Mouse (Mus musculus): ENCODE data around the gene Plod3.

Plod3 gene

GRCm38 (mm10) chr5:136965210-136965609, 21.6 kb upstream of the Plod3 start:
- no peak for DNase-seq (ENCODE audit: low spot score)

DNA sequence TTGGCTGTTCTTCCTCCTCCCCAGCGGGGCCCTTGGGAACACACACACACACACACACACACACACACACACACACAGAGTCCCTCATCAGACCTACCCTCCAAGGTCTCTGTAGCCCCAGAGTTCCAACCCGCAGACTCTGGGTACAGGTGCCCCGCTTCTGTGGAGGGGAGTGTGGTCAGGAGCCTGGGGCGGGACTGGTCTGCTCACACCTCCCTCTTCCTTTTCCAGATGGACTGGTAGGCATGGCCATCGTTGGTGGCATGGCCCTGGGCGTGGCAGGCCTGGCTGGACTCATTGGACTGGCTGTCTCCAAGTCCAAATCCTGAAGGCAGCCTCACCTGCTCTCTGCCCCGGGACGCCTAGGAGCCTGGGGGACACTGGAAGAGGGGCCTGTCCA, 21.1 kb upstream of the Plod3 start:
- DNase-seq (ENCODE audit: low spot score), result no peak

GRCm38 (mm10) chr5:136966331-136966730, 20.5 kb upstream of the Plod3 start, which contains the start of gene Cldn15:
Cldn15 (plus strand) TSS chr5:136966616.
- DNase-seq (ENCODE audit: low spot score), result no peak

GRCm38 (mm10) chr5:136966861-136967455, 19.9 kb upstream of the Plod3 start:
- DNase-seq (ENCODE audit: low spot score), result no peak

- DNase-seq (ENCODE audit: low spot score), result no peak
Measured at GRCm38 (mm10) chr5:136967592-136967991, 19.2 kb upstream of the Plod3 start.

GRCm38 (mm10) chr5:136970703-136971102, 16.1 kb upstream of the Plod3 start:
- peak; percentile 52 for DNase-seq (ENCODE audit: low spot score)

- no peak for DNase-seq (ENCODE audit: low spot score)
Measured at GRCm38 (mm10) chr5:136973670-136974069, 13.1 kb upstream of the Plod3 start.

DNA sequence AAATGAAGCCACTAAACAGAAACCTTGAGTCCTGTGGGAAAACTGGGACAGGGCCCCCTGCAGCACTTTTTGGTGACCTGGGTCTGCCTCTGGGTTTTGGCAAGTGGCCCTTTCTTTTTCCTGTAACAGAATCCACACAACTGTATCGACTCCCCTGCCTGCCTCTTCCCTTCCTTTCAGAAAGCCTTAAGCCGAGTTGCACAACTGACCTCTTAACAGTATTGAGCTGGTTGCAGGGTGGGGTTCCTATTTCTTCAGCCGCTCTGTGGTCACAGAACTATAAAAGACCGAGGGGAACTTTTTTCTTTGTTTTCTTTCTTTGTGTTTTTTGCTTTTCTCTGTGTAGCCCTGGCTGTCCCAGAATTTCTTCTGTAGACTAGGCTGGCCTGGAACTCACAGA, 9.1 kb upstream of the Plod3 start:
- no peak for DNase-seq (ENCODE audit: low spot score)

DNA sequence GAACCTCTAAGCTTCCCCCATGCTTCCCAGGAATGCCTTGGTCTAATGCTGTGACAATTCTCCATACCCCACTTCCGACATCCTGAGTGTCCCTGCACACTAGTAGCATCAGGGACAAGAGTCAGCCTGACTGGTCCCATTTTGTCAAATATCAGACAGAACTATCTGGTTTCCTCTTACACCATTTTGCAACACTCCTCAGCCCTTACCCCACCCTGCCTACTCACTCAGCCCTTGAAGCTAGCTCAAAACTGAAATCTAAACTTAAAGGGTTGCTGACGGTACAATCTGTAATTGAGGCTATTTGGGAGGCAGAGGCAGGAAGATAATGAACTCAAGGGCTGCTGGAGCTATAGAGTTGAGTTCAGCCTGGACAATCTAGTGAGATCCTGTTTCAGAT, 7.1 kb upstream of the Plod3 start:
- DNase-seq (ENCODE audit: low spot score), result no peak

GRCm38 (mm10) chr5:136980974-136981373, 5.8 kb upstream of the Plod3 start:
- no peak for DNase-seq (ENCODE audit: low spot score)

GRCm38 (mm10) chr5:136982338-136982930, 4.4 kb upstream of the Plod3 start:
- peak; percentile 37 for DNase-seq (ENCODE audit: low spot score)

DNA sequence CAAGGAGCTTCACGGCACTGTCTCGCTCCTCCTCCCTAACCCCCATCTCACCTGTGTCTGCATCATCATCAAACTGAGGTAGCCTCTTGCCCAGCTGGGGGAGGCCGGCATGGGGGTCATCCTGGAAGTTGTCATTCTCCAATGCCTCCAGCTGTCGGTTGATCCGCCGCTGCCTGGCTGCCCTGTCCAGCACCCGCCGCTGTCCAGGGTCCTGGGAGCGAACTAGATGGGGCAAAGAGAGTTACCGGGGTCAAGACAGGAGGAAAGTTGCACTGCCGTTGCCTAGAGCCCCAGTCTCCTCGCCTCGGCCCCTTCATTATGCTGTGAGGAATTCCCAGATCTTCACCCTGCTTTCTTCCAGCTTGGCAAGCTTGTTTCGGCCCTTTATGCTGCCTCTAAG, 2.0 kb upstream of the Plod3 start:
- DNase-seq (ENCODE audit: low spot score), result no peak

- peak; percentile 82 for DNase-seq (ENCODE audit: low spot score)
Measured at GRCm38 (mm10) chr5:136987138-136987933, 517 bp downstream of the Plod3 start.

DNA sequence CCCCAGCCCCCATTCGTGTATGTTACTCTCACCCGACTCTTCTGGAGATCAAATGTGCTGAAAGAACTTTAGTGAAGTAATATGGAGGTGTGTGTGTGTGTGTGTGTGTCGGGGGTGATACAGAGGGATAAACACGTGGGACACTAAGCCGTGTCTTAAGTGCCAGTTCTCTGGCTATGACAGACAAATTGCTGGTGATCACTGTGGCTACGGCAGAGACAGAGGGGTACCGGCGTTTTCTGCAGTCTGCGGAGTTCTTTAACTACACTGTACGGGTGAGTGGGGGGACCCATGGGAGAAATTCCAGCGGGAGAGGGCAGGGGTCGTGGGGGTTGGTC, 1.1 kb downstream of the Plod3 start, which contains the start of gene Znhit1:
TSS of gene Znhit1 (minus strand) at position 88 of the 338 bp plus-strand sequence.
- DNase-seq (ENCODE audit: low spot score), result no peak

DNA sequence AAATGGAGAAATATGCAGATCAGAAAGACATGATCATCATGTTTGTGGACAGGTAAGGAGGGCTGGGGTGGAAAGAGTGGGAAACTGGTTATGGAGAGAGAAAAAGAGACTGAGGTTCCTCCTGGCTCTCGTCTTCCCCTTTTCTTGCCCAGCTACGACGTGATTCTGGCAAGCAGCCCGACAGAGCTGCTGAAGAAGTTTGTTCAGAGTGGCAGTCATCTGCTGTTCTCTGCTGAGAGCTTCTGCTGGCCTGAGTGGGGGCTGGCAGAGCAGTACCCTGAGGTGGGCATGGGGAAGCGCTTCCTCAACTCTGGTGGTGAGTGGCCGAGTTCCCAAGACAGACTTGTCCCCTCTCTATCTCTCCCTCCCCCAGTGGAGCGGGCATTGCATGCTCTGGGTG, 1.6 kb downstream of the Plod3 start:
- DNase-seq (ENCODE audit: low spot score), result peak; percentile 61

DNA sequence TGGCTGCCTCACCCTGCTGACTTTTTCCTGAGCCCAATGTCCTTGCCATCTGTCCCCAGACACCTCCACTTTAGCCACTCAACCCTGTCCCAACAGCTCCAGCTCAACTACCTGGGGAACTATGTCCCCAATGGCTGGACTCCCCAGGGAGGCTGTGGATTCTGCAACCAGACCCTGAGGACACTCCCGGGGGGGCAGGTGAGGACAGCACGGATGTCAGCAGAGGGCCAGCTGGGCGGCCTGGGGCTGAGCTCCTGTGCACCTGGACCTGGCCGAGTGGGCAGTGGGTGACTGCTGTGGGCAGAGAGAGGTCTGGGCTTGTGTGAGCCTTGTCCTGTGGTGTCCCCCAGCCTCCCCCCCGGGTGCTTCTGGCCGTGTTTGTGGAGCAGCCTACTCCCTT, 3.0 kb downstream of the Plod3 start:
- no peak for DNase-seq (ENCODE audit: low spot score)

DNA sequence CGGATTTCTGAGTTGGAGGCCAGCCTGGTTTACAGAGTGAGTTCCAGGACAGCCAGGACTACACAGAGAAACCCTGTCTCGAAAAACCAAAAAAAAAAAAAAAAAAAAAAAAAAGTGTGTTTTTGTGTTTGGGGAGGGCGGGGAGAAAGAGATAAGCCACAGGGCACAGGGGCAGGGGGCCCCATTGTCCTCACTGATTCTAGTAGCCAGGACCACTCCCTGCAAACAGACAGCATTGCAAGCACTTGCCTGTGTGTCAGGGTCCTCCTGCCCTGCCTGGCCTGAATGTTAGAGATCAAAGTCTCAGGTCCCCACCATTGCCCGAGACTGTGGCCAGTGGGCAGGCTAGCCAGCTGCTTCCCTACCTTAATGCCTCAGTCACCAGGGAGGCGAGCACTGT, 12.6 kb downstream of the Plod3 start:
- no peak for DNase-seq (ENCODE audit: low spot score)

GRCm38 (mm10) chr5:137000612-137001011, 13.8 kb downstream of the Plod3 start:
- no peak for DNase-seq (ENCODE audit: low spot score)

- no peak for DNase-seq (ENCODE audit: low spot score)
Measured at GRCm38 (mm10) chr5:137007276-137007675, 20.5 kb downstream of the Plod3 start.

GRCm38 (mm10) chr5:137009988-137010387, 23.2 kb downstream of the Plod3 start:
- peak; percentile 51 for DNase-seq (ENCODE audit: low spot score)

- no peak for DNase-seq (ENCODE audit: low spot score)
Measured at GRCm38 (mm10) chr5:137012401-137012950, 25.7 kb downstream of the Plod3 start.

DNA sequence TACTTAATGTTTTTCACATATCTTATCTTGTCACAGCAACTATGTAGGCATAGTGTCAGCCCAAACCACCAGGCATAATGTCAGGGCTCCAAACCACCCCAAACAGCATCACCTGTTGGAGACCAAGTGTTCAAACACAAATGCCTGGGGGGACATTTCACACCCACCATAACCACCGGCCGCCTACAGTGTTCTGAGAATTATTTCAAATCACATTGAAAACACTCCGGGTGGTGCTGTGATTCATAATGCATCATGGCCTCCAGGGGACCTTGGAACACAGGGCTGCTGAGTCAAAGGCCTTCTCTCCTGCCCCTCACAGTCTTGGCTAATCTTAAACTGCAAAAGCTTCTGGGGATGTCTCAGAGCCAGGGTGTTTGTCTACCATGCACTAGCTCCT, 29.1 kb downstream of the Plod3 start:
- no peak for DNase-seq (ENCODE audit: low spot score)

DNA sequence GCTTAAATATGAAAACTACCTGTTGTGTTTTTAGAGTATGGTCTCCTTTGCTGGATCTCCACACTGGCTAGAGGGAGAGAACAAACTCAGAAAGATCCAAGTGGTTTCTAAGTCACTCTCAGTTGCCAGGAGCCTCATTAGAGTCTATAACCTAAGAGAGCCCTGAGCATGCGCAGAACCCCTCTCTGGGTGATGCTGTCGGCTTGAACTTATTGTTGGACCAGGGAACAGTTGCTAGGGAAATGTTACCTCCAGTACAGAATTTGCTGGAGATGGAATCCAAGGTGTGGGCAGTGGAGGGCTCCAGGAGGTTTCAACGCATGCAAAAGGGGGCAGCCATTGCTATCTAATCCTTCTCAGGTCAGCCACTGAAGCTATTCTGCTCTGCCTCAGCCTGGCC, 37.5 kb downstream of the Plod3 start:
- no peak for DNase-seq (ENCODE audit: low spot score)
